Mouse (Mus musculus) myocyte (in vitro differentiated cells): ENCODE data around the gene Baz2b.

ENCODE experiments used
- E2F4 ChIP-seq: IDR thresholded peaks from one replicate; pipeline ENCODE4 v1.6.1; 2011; ENCODE audit warnings: mild to moderate bottlenecking, control low read depth, moderate library complexity; ENCODE audit not compliant: insufficient read depth
- MAX ChIP-seq: IDR thresholded peaks from one replicate; pipeline ENCODE4 v1.6.1; 2011; ENCODE audit warnings: low read depth, mild to moderate bottlenecking, control low read depth
- MYOD1 ChIP-seq, 3 experiments: IDR thresholded peaks; one replicate each; pipeline ENCODE4 v1.6.1; 2011; ENCODE audit warnings: control low read depth in 2 of 3, low read depth in 2 of 3, mild to moderate bottlenecking in 2 of 3, moderate library complexity in 1 of 3; ENCODE audit not compliant: insufficient read length in 2 of 3, control insufficient read depth in 1 of 3
- MYOG ChIP-seq, 3 experiments: IDR thresholded peaks; one replicate each; pipeline ENCODE4 v1.6.1; 2011; ENCODE audit warnings: control low read depth in 2 of 3, low read depth in 2 of 3, mild to moderate bottlenecking in 2 of 3; ENCODE audit not compliant: insufficient read length in 2 of 3, control insufficient read depth in 1 of 3, insufficient read depth in 1 of 3
- POLR2A ChIP-seq: IDR thresholded peaks from one replicate; pipeline ENCODE4 v1.6.1; 2011; ENCODE audit warnings: low read depth, mild to moderate bottlenecking, control low read depth, moderate library complexity; ENCODE audit not compliant: insufficient read length
- POLR2AphosphoS2 ChIP-seq: IDR thresholded peaks from one replicate; pipeline ENCODE4 v1.6.1; 2011; ENCODE audit warnings: low read depth, control low read depth; ENCODE audit not compliant: insufficient read length
- SRF ChIP-seq: IDR thresholded peaks from one replicate; pipeline ENCODE4 v1.6.1; 2011; ENCODE audit warnings: low read depth; ENCODE audit not compliant: control insufficient read depth, insufficient read length
- TCF3 ChIP-seq: IDR thresholded peaks from one replicate; pipeline ENCODE4 v1.6.1; 2011; ENCODE audit warnings: low read depth, control low read depth; ENCODE audit not compliant: insufficient read length

DNA sequence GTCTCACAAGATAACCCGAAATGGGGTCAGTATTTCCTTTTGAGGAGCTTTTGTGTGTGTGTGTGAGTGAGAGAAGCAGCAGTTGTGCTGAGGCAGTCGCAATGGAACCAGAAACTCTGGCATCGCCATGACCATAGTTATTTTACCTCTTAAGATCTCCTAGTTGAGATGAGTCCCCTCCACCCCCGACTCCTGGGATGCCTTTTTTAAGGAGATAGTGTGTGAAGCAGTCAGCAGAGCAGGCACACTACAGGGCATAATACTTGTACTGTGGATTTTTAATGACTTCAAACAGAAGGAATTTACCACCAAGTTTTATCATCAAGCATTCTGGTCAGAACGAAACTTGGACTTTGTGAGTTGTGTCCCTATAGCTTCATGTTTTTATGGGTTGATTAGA lies 1.2 kb upstream of the Baz2b start:
- TF ChIP-seq MYOG (IDR thresholded peaks at IDR 0.05; ENCODE audit: control insufficient read depth in 1 of 3, insufficient read depth in 1 of 3, insufficient read length in 2 of 3, low read depth in 2 of 3) (no peak), MYOD1 (IDR thresholded peaks at IDR 0.05; ENCODE audit: control insufficient read depth in 1 of 3, insufficient read length in 2 of 3, low read depth in 2 of 3) (no peak), POLR2AphosphoS2 (no peak), E2F4 (no peak), POLR2A (no peak), SRF (no peak), MAX (no peak), TCF3 (no peak)
